In the genomic region with DNA sequence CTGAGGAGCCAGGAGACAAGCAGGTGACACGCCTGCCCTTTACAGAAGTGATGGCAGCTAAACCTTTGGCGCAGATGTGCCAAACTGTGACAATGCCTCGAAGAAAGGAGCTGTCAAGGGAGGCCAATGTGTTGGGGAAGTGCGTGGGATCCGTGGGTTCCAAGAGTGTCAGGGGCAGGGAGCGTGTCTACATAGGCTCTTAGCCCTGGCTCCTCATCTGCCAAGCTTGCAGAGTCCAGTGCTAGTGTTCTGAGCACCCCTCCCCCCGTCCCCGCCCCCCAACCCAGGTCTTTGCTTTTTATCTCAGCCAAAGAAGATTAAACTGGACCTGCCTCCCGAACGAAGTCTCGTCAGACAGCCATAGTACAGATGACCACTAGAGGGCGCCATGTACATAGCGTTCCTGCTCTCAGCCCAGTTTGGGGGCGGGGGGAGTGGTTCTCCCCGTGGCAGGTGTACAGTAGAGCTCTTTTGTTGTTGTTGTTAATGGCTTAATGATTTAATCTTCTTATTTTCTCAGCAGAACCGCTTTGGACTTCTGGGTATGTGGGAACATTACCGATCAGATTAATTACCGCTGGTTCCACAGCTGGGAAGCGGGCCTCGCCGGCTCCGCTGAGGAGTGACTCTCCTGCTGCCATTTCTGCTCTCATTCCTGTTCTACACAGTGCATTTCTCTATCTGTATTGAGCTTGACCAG, we compare ENCODE assay signal across 9 mouse cellular contexts. TPM values are rescaled to one million over a fixed set of nuclear protein-coding genes. Genes with fewer than 3 reads are reported as not detected.
A peak's percentile ranks its signal among the peaks of the same experiment; 100 is the strongest.
DNase-seq lines count a peak whose midpoint lies in the region; ATAC-seq and TF ChIP-seq lines count a peak whose summit lies in the region.
"Had no signal": no experiment of that assay in that cellular context is flagged by ENCODE, and none has a peak within 500 bp of the region (broad histone marks: within the 10 kb centered on the region; RNA-seq: fewer than 3 reads in every experiment).

No protein-coding gene starts in this region.

- TF ChIP-seq POLR2A in liver, adult 2 months (IDR thresholded peaks at IDR 0.05; ENCODE audit: extremely low read depth, insufficient read depth, low read length), result no peak

- H3K27me3 ChIP-seq in heart, embryonic 11.5 days (ENCODE audit: control insufficient read depth, insufficient read depth, low read length), result no peaks in the 10 kb centered on the region
- H3K27me3 ChIP-seq in kidney, postnatal 0 days (ENCODE audit: insufficient read depth, low read length), result no peaks in the 10 kb centered on the region
- H3K27me3 ChIP-seq in liver, adult 2 months (ENCODE audit: control insufficient read depth, insufficient read depth, low read length), result no peaks in the 10 kb centered on the region
- H3K27me3 ChIP-seq in splenic B cell, adult 2 months (ENCODE audit: control insufficient read depth, insufficient read depth, low read length, poor library complexity, severe bottlenecking), result no peaks in the 10 kb centered on the region

- peak; percentile 92 for DNase-seq in heart, adult 11 months
- peak; percentile 90 for DNase-seq in embryo, embryonic 11 days
- DNase-seq in gastrocnemius, postnatal 36 days, result peak; percentile 38 to 50
- DNase-seq in kidney, postnatal 0 days (ENCODE audit: low spot score), result peak; percentile 89
- DNase-seq in liver, adult 2 months (ENCODE audit: extremely low read depth, low read depth, low spot score), result peak; percentile 19
- DNase-seq in neural tube, embryonic 10.5 days (ENCODE audit: extremely low spot score, low spot score), result peak; percentile 81
- peak; percentile 85 for DNase-seq in splenic B cell, adult 2 months (ENCODE audit: low read depth, low spot score)

- H3K36me3 ChIP-seq in heart, embryonic 11.5 days (ENCODE audit: control insufficient read depth, insufficient read depth, low read length), result peaks cover 2% of the 10 kb centered on the region; the same call in 1 of the 2 replicates
- no peaks in the 10 kb centered on the region for H3K36me3 ChIP-seq in kidney, postnatal 0 days (ENCODE audit: insufficient read depth, low read length)
- no peaks in the 10 kb centered on the region for H3K36me3 ChIP-seq in liver, adult 2 months (ENCODE audit: control insufficient read depth, insufficient read depth, low read length)
- no peaks in the 10 kb centered on the region for H3K36me3 ChIP-seq in splenic B cell, adult 2 months (ENCODE audit: control insufficient read depth, insufficient read depth, low read length, poor library complexity, severe bottlenecking)
- H3K36me3 ChIP-seq: G1E had no signal

- WGBS in heart, embryonic 11.5 days (ENCODE audit: insufficient replicate concordance), result 33% methylated on average over 22 of the region's 22 CpGs
- 29% methylated on average over 22 of the region's 22 CpGs for WGBS in kidney, postnatal 0 days
- WGBS in liver, adult 2 months, result 48% methylated on average over 22 of the region's 22 CpGs

- no peaks in the 10 kb centered on the region for H3K79me2 ChIP-seq in liver, adult 2 months (ENCODE audit: control insufficient read depth, insufficient read depth, low read length)

- TF ChIP-seq CTCF in kidney, postnatal 0 days (IDR thresholded peaks at IDR 0.05; ENCODE audit: low read depth), result peak; percentile 88
- peak; percentile 86 for TF ChIP-seq CTCF in liver, adult 2 months (IDR thresholded peaks at IDR 0.05; ENCODE audit: low read depth, low read length)

- no peak overlapping the region for H3K4me3 ChIP-seq in heart, embryonic 11.5 days (ENCODE audit: low read depth, low read length)
- H3K4me3 ChIP-seq in kidney, postnatal 0 days (replicated peaks; ENCODE audit: low read depth, low read length), result no peak overlapping the region
- H3K4me3 ChIP-seq in liver, adult 2 months (ENCODE audit: insufficient read depth, low read depth, low read length), result no peak overlapping the region

- H3K4me2 ChIP-seq in heart, embryonic 11.5 days, result no peak overlapping the region
- peak overlapping the region; percentile 25; the same call in 1 of the 2 replicates for H3K4me2 ChIP-seq in kidney, postnatal 0 days (ENCODE audit: low read length)

- no peak overlapping the region for H3K27ac ChIP-seq in heart, embryonic 11.5 days (ENCODE audit: low read depth, low read length)
- no peak overlapping the region for H3K27ac ChIP-seq in kidney, postnatal 0 days
- no peak overlapping the region for H3K27ac ChIP-seq in liver, adult 2 months (replicated peaks; ENCODE audit: insufficient read depth, low read depth, low read length)

- intact Hi-C loops in gastrocnemius, postnatal 36 days (cut with DNase I), result no loop called here

- H3K9ac ChIP-seq in heart, embryonic 11.5 days (ENCODE audit: low read depth, low read length), result no peak overlapping the region
- no peak overlapping the region for H3K9ac ChIP-seq in kidney, postnatal 0 days (ENCODE audit: low read depth, low read length)
- no peak overlapping the region for H3K9ac ChIP-seq in liver, adult 2 months (ENCODE audit: low read depth, low read length)

- ATAC-seq in heart, embryonic 11.5 days (replicated peaks; ENCODE audit: insufficient number of reproducible peaks, low FRiP score, low TSS enrichment), result no peak
- peak; percentile 42; the same call in 1 of the 2 replicates for ATAC-seq in kidney, postnatal 0 days (replicated peaks; ENCODE audit: low FRiP score, low read depth)

- peaks cover 44% of the 10 kb centered on the region for H3K4me1 ChIP-seq in heart, embryonic 11.5 days (ENCODE audit: control insufficient read depth, insufficient read depth, low read length)
- H3K4me1 ChIP-seq in kidney, postnatal 0 days (replicated peaks; ENCODE audit: insufficient read depth, low read length), result 0 out of 2 replicates have a peak, but pooled peaks cover 5% of the 10 kb centered on the region
- H3K4me1 ChIP-seq in liver, adult 2 months (ENCODE audit: control insufficient read depth, insufficient read depth, low read length), result no peaks in the 10 kb centered on the region

- no peaks in the 10 kb centered on the region for H3K9me3 ChIP-seq in heart, embryonic 11.5 days (replicated peaks; ENCODE audit: control insufficient read depth, low read length)
- no peaks in the 10 kb centered on the region for H3K9me3 ChIP-seq in kidney, postnatal 0 days (replicated peaks; ENCODE audit: low read length)

RNA-seq across cellular contexts. Expression of gene Parvb, which starts 28.4 kb away (rescaled TPM):
- polyA plus RNA-seq in heart, embryonic 11.5 days (2014; fragmentation: Nextera tagmentation; extraction: Ambion mirVana), result 19.3 and 21.1 TPM in 2 replicates
- 10 to 100 TPM; 45.8 to 49.5 TPM for total RNA-seq in gastrocnemius, postnatal 36 days (2021)
- polyA plus RNA-seq in kidney, postnatal 0 days (2015; fragmentation: Nextera tagmentation; extraction: Ambion mirVana), result 2.8 and 3.3 TPM in 2 replicates
- 0.55 and 0.94 TPM in 2 replicates for total RNA-seq in liver, adult 2 months (2014; rRNA removed)
- polyA plus RNA-seq in liver, adult 2 months (2012; rRNA removed), result 1.4 and 2.0 TPM in 2 replicates

Comparison
In these comparisons a context has a peak if more than half of its experiments do, and no peak if none do; other contexts are left out.
1. DNase-seq: peak in every context shown above with its lines; median percentile 92 in heart, adult 11 months; 90 in embryo, embryonic 11 days; 89 in kidney, postnatal 0 days; 85 in splenic B cell, adult 2 months; 81 in neural tube, embryonic 10.5 days; 44 in gastrocnemius, postnatal 36 days; 19 in liver, adult 2 months.